Mouse (Mus musculus) liver, postnatal 0 days (tissue): ENCODE measurements around the gene Kng2.

Source experiments
- CTCF ChIP-seq: sonication (generic); IDR thresholded peaks from 2 replicates; pipeline ENCODE4 v1.5.1; 2016; ENCODE audit warnings: antibody characterized with exemption, low read depth
- EP300 ChIP-seq: IDR thresholded peaks from 2 replicates; pipeline ENCODE4 v1.6.1; 2016; ENCODE audit warnings: antibody characterized with exemption, low read depth, mild to moderate bottlenecking

GRCm38 (mm10) chr16:22947371-22947770, 81.9 kb downstream of the Kng2 start:
- no peak for TF ChIP-seq CTCF
- no peak for TF ChIP-seq EP300
